Mouse (Mus musculus) embryo, embryonic 9.5 days (tissue): ENCODE results near the gene Otof.

Source experiments
- DNase-seq: peaks from one replicate; pipeline ENCODE4 v3.0.0-alpha.2; 2017; ENCODE audit errors: extremely low spot score

The Otof gene

DNA sequence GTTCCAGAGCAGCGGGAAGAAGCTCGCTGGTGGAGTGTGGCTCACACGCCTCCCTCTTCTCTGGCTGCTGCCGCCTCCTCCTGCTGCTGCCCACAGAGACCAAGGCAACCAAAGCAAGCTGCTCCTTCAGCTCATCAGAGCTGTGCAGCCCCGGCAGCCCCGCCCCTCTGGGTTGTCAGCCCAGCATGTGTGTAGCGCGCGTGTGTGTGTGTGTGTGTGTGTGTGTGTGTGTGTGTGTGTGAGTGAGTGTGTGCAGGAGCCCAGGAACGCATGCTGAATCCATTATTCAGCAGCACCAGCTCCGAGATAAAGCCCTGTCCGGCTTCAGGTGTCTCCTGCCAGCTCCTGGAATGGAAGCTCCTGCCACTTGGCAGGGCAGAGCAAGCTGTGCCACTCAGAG, at the start of gene Otof:
Otof (minus strand) TSS at position 112 of the 400 bp plus-strand sequence.
- no peak for DNase-seq

DNA sequence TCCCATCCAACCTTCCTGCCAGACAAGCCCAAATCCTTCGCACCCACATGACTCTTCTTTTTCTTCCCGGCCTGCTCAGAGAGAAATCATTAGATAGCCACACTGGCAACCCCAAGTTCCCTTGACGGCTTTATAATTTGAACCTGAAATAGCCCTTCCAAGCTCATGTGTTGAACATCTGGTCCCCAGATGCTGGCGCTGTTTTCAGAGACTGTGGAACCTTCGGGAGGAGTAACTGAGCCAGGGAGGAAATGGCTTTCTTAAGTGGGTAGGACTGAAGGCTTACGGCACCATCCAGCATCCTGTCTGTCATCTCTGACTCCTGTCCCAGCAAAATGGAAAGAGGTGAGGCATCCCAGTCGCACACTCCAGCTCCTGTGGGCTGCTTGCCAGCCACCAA, 35.6 kb upstream of the Otof start:
- DNase-seq, result peak; percentile 46

DNA sequence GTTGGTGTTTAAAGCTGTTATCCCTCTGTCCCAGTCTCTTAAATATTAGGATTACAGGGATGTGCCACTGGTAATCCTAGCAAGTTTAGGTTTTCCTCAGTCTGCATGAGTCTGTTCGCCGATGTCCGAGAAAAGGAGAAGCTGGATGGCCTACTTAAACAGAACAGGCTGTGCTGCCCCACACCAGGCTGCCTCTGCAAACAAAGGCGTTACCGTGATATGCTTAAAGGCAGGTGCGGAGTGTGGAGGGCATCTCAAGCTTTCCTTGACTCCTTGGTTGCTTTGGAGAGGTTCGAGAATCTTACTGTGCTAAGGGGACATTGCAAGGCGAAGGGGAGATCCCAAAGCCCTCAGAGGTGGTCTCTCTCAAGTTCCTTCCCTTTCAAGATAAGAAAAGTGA, 35.1 kb upstream of the Otof start:
- DNase-seq, result no peak

DNA sequence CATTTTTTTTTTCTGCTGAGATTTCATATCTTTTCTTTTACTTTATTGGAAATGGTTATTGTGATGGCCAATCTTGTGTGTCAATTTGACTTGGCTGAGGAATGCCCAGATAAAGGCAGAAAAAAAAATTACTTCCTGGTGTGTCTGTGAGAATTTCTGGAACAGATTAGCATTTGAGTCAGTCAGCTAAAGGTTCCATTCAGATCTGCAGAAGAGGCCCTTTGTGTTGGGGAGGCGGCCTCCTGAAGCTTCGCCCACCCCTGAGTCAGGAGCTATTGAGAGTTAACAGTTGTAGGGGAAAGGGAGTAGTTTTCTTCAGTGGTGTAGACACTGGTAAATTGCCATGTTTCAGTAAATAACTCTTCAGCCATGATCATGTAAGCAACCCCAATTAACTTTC, 33.6 kb upstream of the Otof start:
- DNase-seq, result no peak

DNA sequence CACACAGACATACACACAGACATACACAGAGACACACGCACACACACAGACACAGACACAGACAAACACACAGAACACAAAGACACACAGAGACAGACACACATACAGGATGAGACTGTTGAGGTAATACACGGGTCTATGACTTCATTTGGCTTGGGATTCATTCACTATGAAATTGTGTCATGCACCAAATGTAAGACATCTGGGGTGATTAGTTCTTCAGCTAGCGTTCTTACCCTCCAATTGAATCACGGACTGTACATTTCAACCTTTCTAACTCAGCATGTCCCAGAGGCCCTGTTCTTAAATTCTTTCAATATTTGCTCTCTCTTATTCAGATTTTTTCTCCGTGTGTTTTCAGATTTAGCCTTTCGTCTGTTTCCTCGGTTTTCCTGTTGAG, 32.9 kb upstream of the Otof start:
- no peak for DNase-seq

DNA sequence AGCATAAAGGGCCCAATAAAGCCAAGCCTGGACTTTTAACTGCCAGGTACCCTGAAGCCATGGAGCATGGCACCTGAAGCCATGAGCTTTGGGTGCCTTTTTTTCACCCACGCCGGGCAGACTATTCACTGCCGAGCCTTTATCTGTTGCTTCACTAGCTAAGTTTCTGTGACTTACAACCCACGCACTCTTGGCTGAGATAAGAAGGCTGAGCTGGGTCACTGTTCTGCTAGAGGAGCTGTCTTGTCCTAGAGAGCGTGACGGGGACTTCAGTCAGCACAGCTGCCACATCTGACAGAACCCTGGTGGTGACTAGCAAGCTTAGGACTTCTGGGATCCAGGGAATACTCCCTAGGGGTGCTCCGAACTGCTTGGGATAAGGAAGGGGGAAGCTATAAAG, 32.0 kb upstream of the Otof start:
- no peak for DNase-seq

DNA sequence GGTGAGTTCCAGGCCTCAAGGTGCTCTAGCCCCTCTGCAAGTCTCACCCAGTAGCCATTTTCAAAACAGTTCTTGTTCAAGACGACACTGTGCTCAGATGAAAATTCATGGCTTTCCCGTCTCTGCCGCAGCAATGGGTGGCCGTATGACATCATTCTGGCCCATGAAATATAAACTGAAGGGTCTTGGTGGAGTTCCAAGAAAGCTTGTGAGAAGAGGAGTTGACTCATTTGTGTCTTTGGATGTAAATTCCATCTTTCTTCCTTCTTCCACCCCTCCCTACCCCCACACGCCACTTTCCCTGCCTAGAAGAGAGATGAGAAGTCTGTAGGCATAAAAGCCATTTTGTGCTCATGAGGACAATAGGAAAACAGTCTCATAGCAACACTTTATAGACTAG, 29.1 kb upstream of the Otof start:
- DNase-seq, result no peak

DNA sequence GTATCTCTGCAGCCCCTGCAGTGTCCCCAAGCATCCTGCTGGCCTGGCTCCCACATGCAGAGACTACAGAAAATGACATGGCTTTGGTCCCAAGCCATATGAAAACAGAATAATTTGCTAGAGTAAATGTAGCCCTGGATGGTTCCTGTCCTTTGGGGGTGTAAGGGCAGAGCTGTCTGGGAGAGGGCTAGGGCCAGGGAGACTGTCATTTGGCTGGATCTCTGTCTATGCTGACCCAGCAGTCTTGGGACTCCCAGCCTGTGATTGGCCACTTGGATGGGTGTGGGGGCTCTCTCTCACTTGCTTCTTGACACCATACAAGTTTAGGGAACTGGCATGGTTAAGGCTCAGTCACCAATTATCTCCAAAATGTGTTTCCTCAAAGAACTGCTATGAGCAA, 28.5 kb upstream of the Otof start:
- no peak for DNase-seq

DNA sequence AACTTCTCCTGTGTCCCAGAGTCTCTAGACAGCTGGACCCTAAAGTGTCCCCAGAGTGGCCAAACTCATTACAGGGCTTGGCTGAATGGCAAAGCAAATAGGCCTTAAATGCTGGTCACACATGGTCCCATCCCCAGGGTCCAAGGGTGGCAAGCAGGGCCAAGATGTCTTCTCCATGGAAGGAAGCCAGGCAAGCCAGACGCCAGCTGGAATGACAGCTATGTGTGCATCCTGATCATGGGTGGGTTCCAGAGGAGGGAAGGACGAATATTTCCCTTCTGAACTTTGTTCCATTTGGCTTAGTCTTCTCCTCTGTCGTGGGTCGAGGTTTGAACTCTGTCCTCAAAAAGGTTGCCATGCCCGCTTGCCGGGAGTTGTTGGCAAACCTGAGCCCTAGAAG, 23.4 kb upstream of the Otof start:
- no peak for DNase-seq

DNA sequence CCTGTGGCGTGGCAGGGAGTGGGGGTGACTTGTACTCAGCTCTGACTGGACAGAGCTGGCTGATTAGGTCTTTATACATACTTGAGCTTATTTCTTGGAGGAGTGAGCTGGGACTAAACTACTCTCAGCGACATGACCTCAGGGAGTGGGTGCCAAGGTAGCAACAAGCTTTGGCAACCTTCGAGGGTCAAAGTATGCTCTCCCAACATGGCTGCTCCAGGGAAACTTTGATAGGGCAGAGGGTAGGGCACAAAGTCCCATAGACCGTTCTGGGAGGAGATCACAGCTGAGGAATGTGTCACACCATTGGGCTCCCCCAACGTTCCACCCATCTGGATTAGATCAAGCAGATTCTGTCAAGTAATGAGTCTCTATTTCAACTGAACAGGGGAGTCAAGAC, 22.9 kb upstream of the Otof start:
- DNase-seq, result no peak

DNA sequence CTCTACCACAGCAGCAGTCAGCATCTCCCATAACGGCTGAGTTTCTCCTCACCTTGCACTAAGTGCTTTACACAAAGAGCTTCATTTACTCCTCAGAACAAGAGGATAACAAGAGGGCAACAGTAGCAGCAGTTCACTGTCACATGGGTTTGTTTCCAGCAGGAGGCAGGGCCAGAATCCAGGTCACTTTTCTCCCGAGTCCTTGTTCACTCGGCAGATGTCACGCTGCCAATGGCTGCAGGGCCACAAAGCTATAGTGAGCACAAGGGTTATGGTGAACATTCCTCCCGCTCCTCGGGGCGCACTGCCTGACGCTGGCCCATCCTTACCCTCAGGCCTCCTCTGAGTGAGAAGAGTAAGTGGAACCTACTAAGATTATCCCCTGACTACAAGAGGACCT, 21.8 kb upstream of the Otof start:
- DNase-seq, result no peak

DNA sequence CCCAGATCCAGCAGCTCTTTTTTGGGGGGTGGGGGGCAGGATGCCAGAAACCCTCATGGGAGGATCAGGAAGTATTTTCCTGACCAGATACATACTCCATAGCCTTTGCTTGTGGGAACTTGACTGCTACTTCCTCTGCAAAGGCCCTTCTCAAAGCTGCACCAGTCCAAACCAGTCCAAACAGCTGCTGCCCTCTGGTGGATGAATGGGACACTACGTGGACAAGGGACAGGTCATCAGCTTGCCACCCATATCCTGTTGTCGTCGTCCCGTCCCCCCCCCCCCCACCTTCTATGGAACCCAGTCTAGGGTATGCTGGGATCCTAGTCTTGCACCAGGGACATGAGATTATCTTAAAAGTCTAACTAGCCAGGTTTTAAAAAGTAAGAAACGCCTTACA, 20.6 kb upstream of the Otof start:
- DNase-seq, result peak; percentile 81

DNA sequence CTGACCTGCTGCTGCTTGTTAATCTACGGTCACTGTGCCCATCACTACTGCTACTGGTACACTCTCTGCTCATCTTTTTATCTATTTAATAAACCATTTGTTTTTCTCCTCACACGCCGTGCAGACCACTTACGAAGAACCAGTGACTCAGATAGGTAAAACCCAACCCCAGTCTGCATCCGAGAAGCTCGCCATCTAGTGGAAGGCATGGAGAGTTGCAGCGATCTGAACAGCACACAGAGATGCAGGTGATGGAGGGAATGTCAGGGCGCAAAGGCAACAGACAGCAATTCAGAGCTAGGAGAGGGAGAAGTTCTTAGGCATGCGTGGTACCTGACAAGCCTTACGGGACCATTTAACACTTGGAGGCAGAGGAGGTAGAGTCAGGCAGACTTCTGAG, 14.8 kb upstream of the Otof start:
- peak; percentile 22 for DNase-seq

DNA sequence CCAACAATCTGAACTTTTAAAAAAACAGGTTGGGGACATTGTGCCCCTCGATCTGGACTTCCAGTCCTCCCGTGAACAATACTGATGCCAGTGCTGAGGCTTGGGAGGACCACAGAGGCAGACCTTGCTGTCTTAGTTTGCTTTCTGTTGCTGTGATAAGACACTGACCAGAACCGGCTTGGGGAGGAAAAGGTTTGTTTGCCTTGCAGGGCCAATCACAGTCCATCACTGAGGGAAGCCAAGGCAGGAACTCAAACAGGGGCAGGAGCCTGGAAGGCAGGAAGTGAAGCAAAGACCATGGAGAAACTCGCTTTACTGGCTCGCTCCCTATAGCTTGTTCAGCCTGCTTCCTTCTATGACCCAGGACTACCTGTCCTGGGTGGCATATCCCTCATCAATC, 10.4 kb upstream of the Otof start:
- DNase-seq, result no peak

DNA sequence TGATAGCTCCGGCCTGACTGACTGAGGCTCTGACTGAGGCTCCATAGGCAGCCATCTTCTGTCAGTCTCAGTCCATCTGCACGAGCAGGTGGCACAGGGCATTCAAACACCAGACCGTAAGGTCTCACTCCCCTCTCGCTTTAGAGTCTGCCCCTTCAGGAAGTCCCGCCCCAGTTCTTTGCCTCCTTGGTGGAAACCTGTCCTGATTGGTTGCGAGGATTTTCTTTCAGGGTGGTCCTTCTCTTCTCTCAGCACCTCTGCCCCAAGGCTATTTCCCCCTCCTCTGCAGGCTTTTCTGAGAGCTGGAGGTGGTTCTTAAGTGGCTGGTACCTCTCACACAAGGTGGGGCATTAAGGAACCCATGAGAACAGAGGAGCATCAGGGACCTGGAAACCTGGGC, 8.7 kb upstream of the Otof start:
- no peak for DNase-seq

DNA sequence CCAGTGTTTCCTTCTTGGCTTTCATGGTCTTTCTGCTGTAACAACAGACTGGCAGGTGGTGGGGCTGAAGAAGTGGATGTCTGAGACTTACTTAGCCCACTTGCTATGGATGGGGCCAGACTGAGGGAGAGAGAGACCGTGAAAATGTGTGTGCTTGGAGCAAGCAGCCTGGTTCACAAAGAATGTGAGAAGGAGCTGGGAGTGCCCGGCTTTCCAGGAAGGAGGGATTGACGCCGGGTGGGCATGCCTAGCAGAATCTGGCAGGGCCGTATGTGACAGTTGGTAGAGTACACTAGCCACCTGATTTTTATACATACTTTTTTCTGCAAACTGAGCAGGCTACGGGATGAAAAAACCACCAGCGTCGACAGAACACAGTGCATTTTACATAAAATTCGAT, 4.6 kb upstream of the Otof start:
- DNase-seq, result no peak

DNA sequence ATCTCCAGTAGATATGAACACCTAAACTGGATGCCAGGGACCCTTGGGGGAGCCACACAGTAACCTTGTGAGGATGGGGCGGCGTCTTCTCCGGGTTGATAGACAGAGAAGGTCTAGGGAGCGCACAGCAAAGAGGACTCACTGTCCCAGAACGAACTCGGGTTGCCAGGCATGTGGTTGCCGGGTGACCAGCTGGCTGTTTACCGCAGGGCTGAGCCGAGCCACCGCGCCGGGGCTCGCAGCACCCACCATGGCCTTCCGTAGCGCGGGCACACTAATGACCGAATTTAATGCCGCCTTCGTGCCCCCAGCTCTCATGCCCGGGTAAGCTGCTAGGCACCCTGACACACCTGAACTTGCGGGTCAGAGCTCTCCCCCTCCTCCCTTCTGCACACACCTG, 4.1 kb upstream of the Otof start, which contains the start of gene 1700001C02Rik:
1700001C02Rik (plus strand) TSS at position 187 of the 400 bp plus-strand sequence.
- no peak for DNase-seq

DNA sequence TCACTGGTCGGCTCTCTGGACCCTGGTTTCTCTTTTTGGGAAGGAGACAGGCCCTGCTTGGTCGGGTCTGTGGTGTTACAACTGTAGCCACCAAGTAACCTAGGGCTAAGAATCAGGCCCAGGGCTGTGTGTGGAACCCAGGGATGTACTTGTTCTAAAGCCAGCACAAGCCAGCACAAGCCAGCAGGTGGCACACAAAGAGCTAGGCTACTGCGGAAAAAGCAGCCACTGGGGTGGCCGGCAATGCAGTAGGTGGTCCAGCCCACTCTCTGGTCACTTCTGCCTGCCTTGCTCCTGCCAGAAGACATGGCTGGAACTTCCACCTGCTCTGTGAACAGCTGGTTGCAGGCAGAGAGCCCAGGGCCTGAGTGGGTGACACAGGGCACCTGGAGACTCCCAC, 1.6 kb downstream of the Otof start:
- DNase-seq, result peak; percentile 17

DNA sequence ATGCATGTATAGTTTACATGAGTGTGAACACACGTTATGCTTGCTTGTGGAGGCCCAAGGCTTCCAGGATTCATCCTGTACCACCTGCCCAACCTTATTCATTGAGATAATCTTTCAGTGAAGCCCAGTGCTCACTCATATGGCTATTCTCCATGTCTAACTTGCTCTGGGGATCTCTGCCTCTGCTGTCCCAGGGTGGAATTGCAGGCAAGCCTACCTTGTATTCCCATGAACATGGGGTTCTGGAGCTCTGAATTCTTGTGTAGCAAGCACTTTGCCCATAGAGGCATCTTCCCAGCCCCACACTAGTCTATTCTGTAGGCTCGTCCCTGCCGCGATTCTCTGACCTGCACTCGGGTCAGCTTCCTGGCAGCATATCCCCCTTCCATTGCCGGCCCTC, 5.7 kb downstream of the Otof start:
- no peak for DNase-seq

DNA sequence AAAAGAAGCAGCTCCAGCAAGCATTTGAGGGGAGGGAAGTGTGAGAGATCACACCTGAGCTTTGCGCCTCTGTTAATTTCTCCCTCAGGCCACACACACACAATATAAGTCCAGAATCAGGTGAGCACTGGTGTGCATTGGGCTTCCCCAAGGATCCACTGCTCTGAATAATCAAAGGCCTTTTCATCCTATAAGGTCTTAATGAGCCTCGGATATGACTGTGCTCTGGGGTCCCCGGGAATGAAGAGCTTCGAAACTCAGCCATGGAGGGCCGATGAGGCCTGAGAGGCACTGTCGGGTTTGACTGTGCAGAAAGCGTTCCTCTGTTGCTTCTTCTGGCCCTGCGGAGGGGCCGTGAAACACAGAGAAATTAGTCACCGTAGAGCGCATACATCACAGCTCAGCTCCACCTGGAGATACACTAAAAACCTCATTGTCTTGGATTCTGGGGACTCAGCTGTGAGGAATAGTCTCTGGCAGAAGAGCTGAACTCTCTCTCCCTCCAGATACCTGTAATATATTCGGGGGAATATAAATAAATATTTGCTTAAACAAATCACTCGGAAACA, 17.3 kb downstream of the Otof start:
- DNase-seq, result no peak

DNA sequence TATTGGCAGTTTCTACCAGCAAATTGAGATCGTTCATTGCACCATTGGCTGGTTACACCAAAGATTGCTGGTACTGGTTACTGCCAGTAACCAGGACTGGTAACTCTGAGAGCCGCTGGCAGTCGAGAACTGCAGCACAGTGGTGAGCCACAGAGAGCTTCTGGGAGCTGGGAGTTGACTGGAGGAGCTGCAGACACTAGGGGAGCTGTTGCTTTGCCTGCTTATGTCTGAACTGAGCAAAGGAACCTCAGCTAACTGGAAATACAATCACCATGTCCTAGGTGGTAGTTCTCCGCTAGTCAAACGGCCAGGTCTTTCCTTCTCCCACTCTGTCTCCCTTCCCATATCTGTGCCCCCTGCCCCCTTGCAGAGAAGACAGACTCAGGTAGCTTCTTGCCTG, 19.5 kb downstream of the Otof start:
- no peak for DNase-seq

DNA sequence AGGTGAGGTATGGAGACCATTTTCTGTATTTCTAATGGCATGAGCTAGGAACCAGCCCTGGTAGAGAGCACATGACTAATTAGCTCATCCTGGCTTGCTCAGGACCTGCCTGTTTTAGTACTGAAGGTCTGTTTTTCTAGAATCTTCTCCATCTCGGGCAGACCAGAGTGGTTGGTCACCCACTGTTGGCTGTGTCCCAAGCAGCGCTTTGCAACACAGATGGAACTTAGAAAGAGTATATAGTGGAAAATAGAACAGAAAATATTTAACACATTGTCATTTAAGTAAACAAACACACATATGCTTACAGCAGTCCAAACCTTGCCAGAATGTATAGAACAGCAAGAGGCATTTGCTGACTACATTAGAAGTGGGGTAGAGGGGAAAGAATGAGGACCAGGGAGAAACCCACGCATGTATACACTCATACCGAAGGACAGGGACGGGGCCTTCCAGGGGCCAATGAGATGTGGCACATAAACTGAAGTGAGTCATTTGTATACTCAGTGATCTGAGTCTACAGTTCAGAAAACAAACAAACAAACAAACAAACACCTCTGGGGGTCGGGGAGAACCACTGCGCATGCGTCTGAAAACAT, 21.3 kb downstream of the Otof start:
- DNase-seq, result no peak

DNA sequence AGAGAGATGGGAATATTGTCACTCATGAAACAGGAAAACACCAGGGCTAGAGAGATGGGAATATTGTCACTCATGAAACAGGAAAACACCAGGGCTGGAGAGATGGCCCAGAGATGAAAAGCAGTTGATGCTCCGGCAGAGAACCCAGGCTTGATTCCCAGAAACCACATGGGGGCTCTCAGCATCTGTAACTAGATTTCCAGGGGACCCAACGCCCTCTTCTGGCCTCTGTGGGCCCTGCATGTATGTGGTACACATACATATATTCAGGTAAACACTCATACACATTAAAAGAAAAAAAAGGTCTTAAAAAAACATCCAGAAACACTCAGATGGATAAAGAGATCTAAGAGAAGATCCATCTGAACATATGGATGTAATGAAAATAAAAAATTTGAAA, 22.8 kb downstream of the Otof start:
- DNase-seq, result no peak

DNA sequence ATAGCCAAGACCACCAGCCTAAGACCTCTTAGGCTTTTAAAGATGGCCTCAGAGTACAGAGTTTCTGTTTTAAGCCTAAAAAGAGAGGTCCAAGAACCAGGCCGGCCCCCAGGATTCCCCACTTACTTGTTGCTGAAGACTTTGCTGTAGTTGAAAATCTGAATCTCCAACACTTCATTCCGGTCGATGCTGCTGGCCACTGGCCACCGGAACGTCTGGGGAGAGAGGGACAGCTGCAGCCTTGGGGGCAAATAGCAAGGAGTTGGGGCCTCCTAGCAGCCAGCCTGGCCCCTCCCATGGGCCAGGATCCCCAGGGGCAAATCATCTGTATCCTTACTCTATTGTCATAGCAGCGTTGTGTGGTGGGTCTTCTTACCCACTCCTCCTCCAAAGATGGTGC, 34.3 kb downstream of the Otof start:
- DNase-seq, result no peak
